Mouse (Mus musculus) retina, postnatal 7 days (tissue): Measurements from ENCODE around the gene Eif5b.
A peak's percentile ranks its signal among the peaks of the same experiment; 100 is the strongest.
"Not testable (repeated sequence)": the region's sequence is repeated elsewhere in the genome, so short reads cannot be mapped to it uniquely, and the experiment has no call there.

Source experiments
- DNase-seq: peaks from one replicate; pipeline ENCODE4 v3.0.0-alpha.2; 2012; ENCODE audit warnings: low read depth, low spot score

The Eif5b gene

GRCm38 (mm10) chr1:37997867-37998266 is at the start of gene Eif5b, which contains the start of gene Txndc9:
TSS of gene Eif5b (plus strand) at chr1:37998010.
TSS of gene Txndc9 (minus strand) at chr1:37997893.
- peak; percentile 93 for DNase-seq

- no peak for DNase-seq
These were observed 48.9 kb upstream of the Eif5b start for GRCm38 (mm10) chr1:37948906-37949305.

GRCm38 (mm10) chr1:37954786-37955185 is 43.0 kb upstream of the Eif5b start:
- DNase-seq, result no peak

GRCm38 (mm10) chr1:37955251-37955650 is 42.6 kb upstream of the Eif5b start:
- DNase-seq, result no peak

GRCm38 (mm10) chr1:37956690-37957431 is 40.9 kb upstream of the Eif5b start:
- no peak for DNase-seq

- no peak for DNase-seq
These were observed 40.2 kb upstream of the Eif5b start, which contains the start of gene Lyg1 for GRCm38 (mm10) chr1:37957659-37958058. TSS of gene Lyg1 (minus strand) at chr1:37957759.

- no peak for DNase-seq
These were observed 39.3 kb upstream of the Eif5b start for GRCm38 (mm10) chr1:37958516-37958915.

- no peak for DNase-seq
These were observed 38.3 kb upstream of the Eif5b start for GRCm38 (mm10) chr1:37959486-37959885.

GRCm38 (mm10) chr1:37965571-37965970 is 32.2 kb upstream of the Eif5b start:
- no peak for DNase-seq

- DNase-seq, result no peak
These were observed 29.1 kb upstream of the Eif5b start for GRCm38 (mm10) chr1:37968746-37969145.

GRCm38 (mm10) chr1:37971520-37971919 is 26.3 kb upstream of the Eif5b start:
- DNase-seq, result no peak

GRCm38 (mm10) chr1:37976666-37977065 is 21.1 kb upstream of the Eif5b start:
- not testable (repeated sequence) for DNase-seq

- no peak for DNase-seq
These were observed 20.5 kb upstream of the Eif5b start for GRCm38 (mm10) chr1:37977303-37977702.

- no peak for DNase-seq
These were observed 13.5 kb upstream of the Eif5b start for GRCm38 (mm10) chr1:37984326-37984725.

- DNase-seq, result peak; percentile 6
These were observed 12.0 kb upstream of the Eif5b start for GRCm38 (mm10) chr1:37985764-37986323.

- no peak for DNase-seq
These were observed 10.0 kb upstream of the Eif5b start for GRCm38 (mm10) chr1:37987856-37988255.

- DNase-seq, result peak; percentile 11
These were observed 1.6 kb upstream of the Eif5b start for GRCm38 (mm10) chr1:37996226-37996625.

GRCm38 (mm10) chr1:37996877-37997484 is 829 bp upstream of the Eif5b start:
- peak; percentile 97 for DNase-seq

GRCm38 (mm10) chr1:37998371-37999199 is 775 bp downstream of the Eif5b start:
- DNase-seq, result no peak

GRCm38 (mm10) chr1:37999552-37999951 is 1.7 kb downstream of the Eif5b start:
- no peak for DNase-seq

GRCm38 (mm10) chr1:38000844-38001243 is 3.0 kb downstream of the Eif5b start:
- no peak for DNase-seq

GRCm38 (mm10) chr1:38001956-38002355 is 4.1 kb downstream of the Eif5b start:
- no peak for DNase-seq
